Mouse (Mus musculus) embryonic fibroblast, embryonic 13.5 days (primary cell): ENCODE data around the gene Hsd17b13. TPM values are rescaled to one million over a fixed set of nuclear protein-coding genes. Genes with fewer than 3 reads are reported as not detected.
"Not testable (repeated sequence)": the region's sequence is repeated elsewhere in the genome, so short reads cannot be mapped to it uniquely, and the experiment has no call there.

Experiments
- H3K27ac ChIP-seq: 2 replicates; pipeline ENCODE4 v1.5.1; 2012; ENCODE audit warnings: low read length, control low read depth, inconsistent platforms; ENCODE audit not compliant: insufficient read depth
- H3K4me1 ChIP-seq: 2 replicates; pipeline ENCODE4 v1.6.1; 2011; ENCODE audit warnings: low read length; ENCODE audit not compliant: control insufficient read depth, insufficient read depth
- H3K4me3 ChIP-seq: 2 replicates; pipeline ENCODE4 v1.5.1; 2011; ENCODE audit warnings: mild to moderate bottlenecking, control low read depth, low read length; ENCODE audit not compliant: insufficient read depth
- CTCF ChIP-seq: IDR thresholded peaks from 2 replicates; pipeline ENCODE4 v1.5.1; 2011; ENCODE audit warnings: mild to moderate bottlenecking, control low read depth, low read length, moderate library complexity, borderline replicate concordance; ENCODE audit not compliant: insufficient read depth
- POLR2A ChIP-seq: IDR thresholded peaks from 2 replicates; pipeline ENCODE4 v1.6.1; 2011; ENCODE audit warnings: low read depth, mild to moderate bottlenecking, control low read depth, low read length, moderate library complexity
- polyA plus RNA-seq: library from polyadenylated mRNA; stranded (reverse); fragments of >200 nt; gene quantifications from 2 replicates; pipeline ENCODE4 v1.2.4, GENCODE M21; 2011; ENCODE audit warnings: low read depth; ENCODE audit not compliant: missing spikeins, insufficient read length

Hsd17b13 gene
- polyA plus RNA-seq, 1 experiment, result not detected

- Histone ChIP-seq H3K27ac (no peak overlapping the region), H3K4me1 (no peaks in the 10 kb centered on the region), H3K4me3 (no peak overlapping the region)
- TF ChIP-seq POLR2A (no peak), CTCF (no peak)
These were observed 3.7 kb upstream of the Hsd17b13 start for GRCm38 (mm10) chr5:103980705-103981560.

GRCm38 (mm10) chr5:103977907-103978570 lies 829 bp upstream of the Hsd17b13 start:
- no peaks in the 10 kb centered on the region for H3K4me1 ChIP-seq
- no peak overlapping the region for H3K27ac ChIP-seq
- H3K4me3 ChIP-seq, result no peak overlapping the region
- no peak for TF ChIP-seq POLR2A
- no peak for TF ChIP-seq CTCF

DNA sequence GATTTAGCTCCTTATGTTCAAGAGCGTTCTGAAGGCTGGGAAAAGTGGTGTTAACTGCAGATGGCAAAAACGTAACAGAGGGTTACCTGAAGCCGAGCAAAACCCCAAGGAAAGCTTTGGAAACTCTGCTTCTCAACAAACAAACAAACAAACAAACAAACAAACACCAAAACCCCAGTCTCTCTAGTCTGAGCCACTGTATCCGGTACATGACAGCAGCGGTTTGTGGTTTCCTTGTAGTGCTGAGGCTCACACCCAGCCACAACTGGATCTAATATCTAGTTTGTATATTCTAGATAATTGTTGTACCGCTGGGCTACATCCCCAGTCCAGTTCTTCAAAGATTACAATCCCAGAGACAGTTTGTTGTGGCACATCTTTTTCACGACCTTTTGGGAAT lies 1.5 kb downstream of the Hsd17b13 start:
- Histone ChIP-seq H3K4me3 (no peak overlapping the region), H3K4me1 (no peaks in the 10 kb centered on the region), H3K27ac (no peak overlapping the region)
- TF ChIP-seq POLR2A (no peak), CTCF (no peak)

DNA sequence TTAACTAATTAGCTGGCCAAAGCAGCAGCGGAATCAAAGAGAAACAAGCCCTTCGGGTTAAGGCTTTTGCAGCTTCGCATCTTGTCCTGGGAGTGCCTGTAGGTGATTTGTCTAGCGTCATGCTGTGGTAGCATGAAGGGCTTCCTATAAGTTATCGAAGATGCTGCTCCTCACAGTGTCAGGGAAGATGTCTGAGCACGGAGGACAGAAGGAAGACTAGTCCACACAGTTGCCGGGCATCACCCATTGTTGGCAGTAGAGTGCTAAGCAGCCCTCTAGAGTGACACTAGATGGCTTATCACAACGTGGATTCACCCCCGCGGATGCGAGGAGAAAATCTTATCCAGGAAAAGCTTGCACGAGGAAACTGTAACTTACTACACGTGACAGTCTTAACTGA lies 4.4 kb downstream of the Hsd17b13 start:
- Histone ChIP-seq H3K27ac (no peak overlapping the region), H3K4me1 (no peaks in the 10 kb centered on the region), H3K4me3 (no peak overlapping the region)
- TF ChIP-seq CTCF, result no peak
- no peak for TF ChIP-seq POLR2A

- no peak overlapping the region for H3K4me3 ChIP-seq
- no peak for TF ChIP-seq CTCF
- TF ChIP-seq POLR2A, result no peak
These were observed 4.8 kb downstream of the Hsd17b13 start for GRCm38 (mm10) chr5:103972379-103972778.

GRCm38 (mm10) chr5:103971051-103971450 lies 6.2 kb downstream of the Hsd17b13 start:
- no peak for TF ChIP-seq CTCF
- no peak for TF ChIP-seq POLR2A
- H3K4me1 ChIP-seq, result no peaks in the 10 kb centered on the region
- no peak overlapping the region for H3K4me3 ChIP-seq
- no peak overlapping the region for H3K27ac ChIP-seq

More at GRCm38 (mm10) chr5:103972379-103972778, 4.8 kb downstream of the Hsd17b13 start:
- no peak overlapping the region for H3K27ac ChIP-seq
- no peaks in the 10 kb centered on the region for H3K4me1 ChIP-seq

DNA sequence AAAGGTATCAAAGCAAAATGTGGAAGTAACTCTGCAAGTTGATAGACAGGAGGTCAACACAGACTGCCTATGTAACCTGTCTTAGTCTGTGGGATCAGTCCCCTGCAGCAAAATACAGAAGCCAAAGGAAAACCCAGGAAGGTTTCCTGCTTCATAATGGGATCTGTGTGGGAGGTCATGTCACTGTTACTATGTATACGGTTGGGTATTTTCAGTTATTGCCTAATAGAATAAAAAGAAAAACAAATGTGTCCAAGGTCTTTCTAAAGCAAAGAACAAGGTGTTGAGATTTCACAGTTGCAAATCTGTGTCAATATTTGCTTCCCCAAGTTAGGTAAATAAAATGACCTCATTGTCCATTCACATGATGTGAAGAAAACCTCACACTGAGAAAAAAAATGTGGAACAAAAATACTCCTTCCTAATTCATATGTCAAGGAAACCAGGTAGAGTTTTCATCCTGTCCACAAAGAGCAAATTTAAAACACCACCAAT lies 14.2 kb downstream of the Hsd17b13 start:
- H3K4me3 ChIP-seq, result no peak overlapping the region
- TF ChIP-seq CTCF (no peak), POLR2A (no peak)
- H3K27ac ChIP-seq, result no peak overlapping the region
- no peaks in the 10 kb centered on the region for H3K4me1 ChIP-seq

DNA sequence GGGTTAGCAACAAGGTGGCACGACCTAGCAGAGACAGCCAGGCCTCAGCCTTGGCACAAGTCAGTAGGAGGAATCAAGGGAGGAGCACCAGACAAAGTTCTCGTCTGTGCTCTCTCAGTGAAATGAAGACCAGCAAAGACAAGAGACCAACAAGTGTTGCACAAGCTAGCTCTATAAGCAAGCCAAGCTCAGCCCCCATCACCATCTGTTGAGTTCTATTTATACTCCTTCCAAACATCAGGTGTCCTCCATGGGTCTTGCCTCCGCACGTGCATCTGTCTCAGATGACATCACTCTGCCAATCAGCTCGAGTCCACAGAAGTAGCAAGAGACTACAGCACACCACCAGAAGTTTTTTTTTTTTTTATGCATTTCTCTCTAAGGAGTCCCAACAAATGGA lies 22.6 kb downstream of the Hsd17b13 start:
- H3K4me3 ChIP-seq, result no peak overlapping the region
- H3K27ac ChIP-seq, result no peak overlapping the region
- TF ChIP-seq POLR2A (no peak), CTCF (no peak)
- H3K4me1 ChIP-seq, result no peaks in the 10 kb centered on the region

GRCm38 (mm10) chr5:103953135-103954083 lies 23.8 kb downstream of the Hsd17b13 start:
- Histone ChIP-seq H3K4me1 (no peaks in the 10 kb centered on the region), H3K4me3 (no peak overlapping the region), H3K27ac (no peak overlapping the region)
- TF ChIP-seq CTCF (no peak), POLR2A (no peak)

GRCm38 (mm10) chr5:103950138-103950537 lies 27.1 kb downstream of the Hsd17b13 start:
- H3K4me3 ChIP-seq, H3K27ac ChIP-seq, H3K4me1 ChIP-seq: not testable (repeated sequence)
